Mouse (Mus musculus): ENCODE results near the gene 2010109A12Rik. TPM values are rescaled to one million over a fixed set of nuclear protein-coding genes. Genes with fewer than 3 reads are reported as not detected.

2010109A12Rik gene
- total and polyA plus RNA-seq, 2 experiments from 2014 or later = 1.7 TPM; not detected in 1

DNA sequence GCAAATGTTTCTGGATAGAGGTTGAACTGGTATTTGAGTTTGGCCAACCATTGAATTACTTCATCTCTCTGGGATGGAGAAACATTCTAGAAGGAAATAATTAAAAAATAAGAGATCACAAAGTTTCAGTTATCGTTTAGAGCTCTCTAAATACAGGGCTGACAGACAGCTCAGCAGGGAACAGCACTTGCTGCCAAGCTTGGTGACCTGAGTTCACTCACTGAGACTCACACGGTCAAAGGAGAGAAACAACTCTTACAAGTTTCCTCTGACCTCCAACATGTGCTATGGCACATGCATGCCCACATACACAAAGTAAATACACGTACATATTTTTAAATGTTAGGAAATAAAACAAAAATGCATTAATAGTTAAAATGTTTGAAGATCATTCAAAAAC lies 16.7 kb upstream of the 2010109A12Rik start:
- Histone ChIP-seq H3K4me3 (ENCODE audit: low read depth, low read length) (no peak overlapping the region), H3K4me2 (ENCODE audit: low read depth, low read length) (no peak overlapping the region), H3K27ac (ENCODE audit: low read depth) (no peak overlapping the region), H3K27me3 (ENCODE audit: control insufficient read depth, insufficient read depth, low read length) (no peaks in the 10 kb centered on the region), H3K9me3 (replicated peaks; ENCODE audit: control insufficient read depth, low read length) (no peaks in the 10 kb centered on the region), H3K9ac (replicated peaks; ENCODE audit: low read depth, low read length) (no peak overlapping the region), H3K4me1 (ENCODE audit: control insufficient read depth, insufficient read depth) (no peaks in the 10 kb centered on the region), H3K36me3 (replicated peaks; ENCODE audit: control insufficient read depth, insufficient read depth, low read length) (peaks cover 54% of the 10 kb centered on the region)
- TF ChIP-seq EP300 (IDR thresholded peaks at IDR 0.05; ENCODE audit: low read depth) = no peak
- TF ChIP-seq CTCF (IDR thresholded peaks at IDR 0.05; ENCODE audit: low read depth) = no peak
- no peak for DNase-seq (ENCODE audit: low spot score)
- 65% methylated on average over 3 of the region's 3 CpGs for WGBS
- no peak for ATAC-seq (ENCODE audit: insufficient read depth, low read depth)

- DNase-seq (ENCODE audit: low spot score) = no peak
- Histone ChIP-seq H3K9me3 (replicated peaks; ENCODE audit: control insufficient read depth, low read length) (no peaks in the 10 kb centered on the region), H3K4me3 (ENCODE audit: low read depth, low read length) (no peak overlapping the region), H3K9ac (replicated peaks; ENCODE audit: low read depth, low read length) (no peak overlapping the region), H3K27me3 (ENCODE audit: control insufficient read depth, insufficient read depth, low read length) (no peaks in the 10 kb centered on the region), H3K36me3 (replicated peaks; ENCODE audit: control insufficient read depth, insufficient read depth, low read length) (peaks cover 49% of the 10 kb centered on the region), H3K4me2 (ENCODE audit: low read depth, low read length) (no peak overlapping the region), H3K4me1 (ENCODE audit: control insufficient read depth, insufficient read depth) (no peaks in the 10 kb centered on the region), H3K27ac (ENCODE audit: low read depth) (no peak overlapping the region)
- no peak for ATAC-seq (ENCODE audit: insufficient read depth, low read depth)
- WGBS = 96% methylated on average over 5 of the region's 5 CpGs
- TF ChIP-seq EP300 (IDR thresholded peaks at IDR 0.05; ENCODE audit: low read depth) = no peak
- TF ChIP-seq CTCF (IDR thresholded peaks at IDR 0.05; ENCODE audit: low read depth) = no peak
Measured at GRCm38 (mm10) chr5:93190428-93190827, 15.9 kb upstream of the 2010109A12Rik start.

DNA sequence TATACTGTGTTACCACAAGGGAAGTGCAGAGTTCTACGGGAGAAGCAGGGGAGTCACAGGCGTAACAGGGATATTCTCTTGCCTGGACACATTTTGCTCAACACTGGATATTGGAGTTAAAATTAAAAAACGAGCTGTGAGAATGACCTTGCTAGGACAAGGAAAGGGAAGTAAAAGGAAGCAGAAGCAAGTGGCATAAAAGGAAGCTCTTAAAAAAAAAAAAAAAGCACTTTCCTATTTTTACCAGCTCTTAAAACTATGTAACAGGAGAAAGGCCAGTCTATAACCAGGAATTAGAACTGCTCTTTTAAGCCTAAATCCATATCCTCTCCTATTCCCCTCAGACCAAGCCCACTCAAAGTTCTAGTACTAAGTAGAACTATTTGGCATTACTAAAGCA lies 8.1 kb upstream of the 2010109A12Rik start:
- Histone ChIP-seq H3K36me3 (replicated peaks; ENCODE audit: control insufficient read depth, insufficient read depth, low read length) (peaks cover 47% of the 10 kb centered on the region), H3K9me3 (replicated peaks; ENCODE audit: control insufficient read depth, low read length) (no peaks in the 10 kb centered on the region), H3K27ac (ENCODE audit: low read depth) (no peak overlapping the region), H3K4me2 (ENCODE audit: low read depth, low read length) (no peak overlapping the region), H3K9ac (replicated peaks; ENCODE audit: low read depth, low read length) (no peak overlapping the region), H3K4me3 (ENCODE audit: low read depth, low read length) (no peak overlapping the region), H3K27me3 (ENCODE audit: control insufficient read depth, insufficient read depth, low read length) (no peaks in the 10 kb centered on the region), H3K4me1 (ENCODE audit: control insufficient read depth, insufficient read depth) (peaks cover 10% of the 10 kb centered on the region)
- DNase-seq (ENCODE audit: low spot score) = no peak
- TF ChIP-seq CTCF (IDR thresholded peaks at IDR 0.05; ENCODE audit: low read depth) (no peak), EP300 (IDR thresholded peaks at IDR 0.05; ENCODE audit: low read depth) (no peak)
- ATAC-seq (ENCODE audit: insufficient read depth, low read depth) = no peak
- 66% methylated on average over 3 of the region's 3 CpGs for WGBS

DNA sequence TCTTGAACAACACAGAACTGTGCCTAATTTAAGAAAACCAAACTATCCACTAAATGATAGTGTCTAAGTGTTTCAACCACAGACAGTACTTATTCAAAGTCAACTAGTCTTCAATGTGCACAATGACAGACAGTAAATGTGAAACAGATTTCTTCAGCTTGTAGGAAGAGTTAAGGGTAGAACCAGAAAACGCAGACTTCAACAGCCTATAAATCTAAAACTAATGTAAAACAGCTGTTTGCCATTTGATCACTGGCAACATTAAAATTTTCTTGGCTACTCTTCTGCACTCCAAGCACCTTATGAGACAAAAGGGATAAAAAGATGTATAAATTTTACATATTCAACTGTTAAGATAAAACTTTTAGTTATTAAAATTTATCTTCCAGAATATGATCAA lies 5.1 kb upstream of the 2010109A12Rik start:
- no peak for DNase-seq (ENCODE audit: low spot score)
- ATAC-seq (ENCODE audit: insufficient read depth, low read depth) = no peak
- Histone ChIP-seq H3K27me3 (ENCODE audit: control insufficient read depth, insufficient read depth, low read length) (no peaks in the 10 kb centered on the region), H3K4me2 (ENCODE audit: low read depth, low read length) (no peak overlapping the region), H3K27ac (ENCODE audit: low read depth) (no peak overlapping the region), H3K9ac (replicated peaks; ENCODE audit: low read depth, low read length) (no peak overlapping the region), H3K4me3 (ENCODE audit: low read depth, low read length) (no peak overlapping the region), H3K36me3 (replicated peaks; ENCODE audit: control insufficient read depth, insufficient read depth, low read length) (peaks cover 40% of the 10 kb centered on the region), H3K4me1 (ENCODE audit: control insufficient read depth, insufficient read depth) (peaks cover 14% of the 10 kb centered on the region), H3K9me3 (replicated peaks; ENCODE audit: control insufficient read depth, low read length) (no peaks in the 10 kb centered on the region)
- WGBS = 82% methylated on average over 1 of the region's 1 CpGs
- TF ChIP-seq EP300 (IDR thresholded peaks at IDR 0.05; ENCODE audit: low read depth) (no peak), CTCF (IDR thresholded peaks at IDR 0.05; ENCODE audit: low read depth) (no peak)

- WGBS = 0% methylated on average over 34 of the region's 63 CpGs
- DNase-seq (ENCODE audit: low spot score) (peak; percentile 28), ATAC-seq (ENCODE audit: insufficient read depth, low read depth) (peak; percentile 54)
- TF ChIP-seq CTCF (IDR thresholded peaks at IDR 0.05; ENCODE audit: low read depth) (no peak), EP300 (IDR thresholded peaks at IDR 0.05; ENCODE audit: low read depth) (no peak)
- Histone ChIP-seq H3K9me3 (replicated peaks; ENCODE audit: control insufficient read depth, low read length) (no peaks in the 10 kb centered on the region), H3K27me3 (ENCODE audit: control insufficient read depth, insufficient read depth, low read length) (no peaks in the 10 kb centered on the region), H3K9ac (replicated peaks; ENCODE audit: low read depth, low read length) (peak overlapping the region; percentile 91), H3K4me3 (ENCODE audit: low read depth, low read length) (peak overlapping the region; percentile 98), H3K4me2 (ENCODE audit: low read depth, low read length) (peak overlapping the region; percentile 81), H3K27ac (ENCODE audit: low read depth) (peak overlapping the region; percentile 90), H3K4me1 (ENCODE audit: control insufficient read depth, insufficient read depth) (peaks cover 4% of the 10 kb centered on the region; the same call in 1 of the 2 replicates), H3K36me3 (replicated peaks; ENCODE audit: control insufficient read depth, insufficient read depth, low read length) (peaks cover 13% of the 10 kb centered on the region)
Measured at GRCm38 (mm10) chr5:93205371-93206108, 778 bp upstream of the 2010109A12Rik start.

All from heart, postnatal 0 days (tissue).